Mouse (Mus musculus) left cerebral cortex, adult 9 months (tissue): ENCODE results near the gene Sertad1.

Experiments
- DNase-seq, 2 experiments: peaks; one replicate each; pipeline ENCODE4 v3.0.0; 2022; ENCODE audit warnings: low spot score in 2 of 2

The Sertad1 gene

DNA sequence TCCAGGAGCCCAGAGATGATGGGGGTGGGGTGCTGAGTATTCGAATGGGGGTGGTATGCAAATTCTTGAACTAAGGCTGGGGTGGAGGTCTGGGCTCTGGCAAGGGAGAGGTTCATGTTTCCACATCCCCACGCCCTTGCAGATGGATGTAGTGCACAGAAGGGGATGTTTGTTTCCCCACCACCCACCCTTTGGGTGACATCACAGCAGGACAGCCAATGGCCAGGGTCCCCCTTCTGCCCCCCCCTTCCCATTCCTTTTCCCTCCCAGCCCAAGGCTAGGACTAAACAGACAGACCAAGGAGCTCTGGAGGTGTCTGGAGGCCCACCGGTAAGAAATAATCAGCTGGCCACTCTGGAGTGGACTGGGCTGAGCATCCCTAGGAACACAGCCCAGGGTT lies 12.3 kb downstream of the Sertad1 start, which contains the start of gene Prx:
TSS of gene Prx (plus strand) at position 289 of the 400 bp plus-strand sequence.
- no peak for DNase-seq

DNA sequence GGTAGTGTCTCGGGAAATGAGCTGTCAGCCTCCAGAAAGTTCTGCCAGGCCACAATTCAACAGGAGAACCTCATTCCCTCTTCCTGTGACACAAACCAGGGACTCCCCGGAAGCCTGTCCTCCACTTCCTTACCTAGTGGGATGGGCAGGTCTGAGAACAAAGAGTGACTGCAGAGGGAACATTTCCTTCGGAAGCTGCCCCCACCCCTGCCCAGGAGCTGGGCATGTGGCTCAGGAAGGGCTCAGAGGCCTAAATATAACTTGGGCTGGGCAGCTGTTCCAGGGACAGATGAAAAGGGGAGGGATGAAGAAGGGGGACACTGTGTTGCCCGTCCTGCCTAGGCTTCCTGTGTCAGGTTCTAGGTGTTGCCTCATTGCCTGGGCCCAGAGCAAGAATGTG lies 14.9 kb downstream of the Sertad1 start:
- no peak for DNase-seq

DNA sequence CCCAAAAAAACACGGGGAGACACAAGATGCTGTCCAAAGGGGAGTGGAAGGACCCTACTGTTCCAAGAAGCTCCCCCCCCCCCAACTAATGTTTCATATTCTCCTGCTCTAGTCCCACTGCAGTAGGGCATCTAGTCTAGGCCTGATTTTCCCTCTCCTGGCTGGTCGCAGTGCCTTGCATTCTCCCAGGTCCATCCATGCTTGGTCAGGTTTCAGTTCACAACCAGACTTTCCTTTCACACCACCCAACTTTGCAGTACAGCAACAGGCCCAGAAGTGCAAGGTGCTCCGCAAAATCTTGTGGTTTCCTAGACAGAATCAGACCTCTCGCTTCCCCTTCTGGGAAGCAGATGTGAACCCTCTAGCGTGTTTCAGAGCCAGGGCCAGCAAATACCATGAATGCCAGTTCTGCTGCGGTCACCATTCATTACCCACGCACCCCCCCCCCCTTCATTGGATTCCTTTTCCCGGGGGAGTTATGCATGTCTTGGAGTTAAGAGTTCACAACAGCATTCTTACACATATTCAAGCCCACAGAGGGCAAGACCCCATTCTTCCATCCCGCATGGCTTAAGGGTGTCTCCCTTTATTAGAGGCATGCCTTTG lies 20.2 kb downstream of the Sertad1 start:
- DNase-seq, result no peak

DNA sequence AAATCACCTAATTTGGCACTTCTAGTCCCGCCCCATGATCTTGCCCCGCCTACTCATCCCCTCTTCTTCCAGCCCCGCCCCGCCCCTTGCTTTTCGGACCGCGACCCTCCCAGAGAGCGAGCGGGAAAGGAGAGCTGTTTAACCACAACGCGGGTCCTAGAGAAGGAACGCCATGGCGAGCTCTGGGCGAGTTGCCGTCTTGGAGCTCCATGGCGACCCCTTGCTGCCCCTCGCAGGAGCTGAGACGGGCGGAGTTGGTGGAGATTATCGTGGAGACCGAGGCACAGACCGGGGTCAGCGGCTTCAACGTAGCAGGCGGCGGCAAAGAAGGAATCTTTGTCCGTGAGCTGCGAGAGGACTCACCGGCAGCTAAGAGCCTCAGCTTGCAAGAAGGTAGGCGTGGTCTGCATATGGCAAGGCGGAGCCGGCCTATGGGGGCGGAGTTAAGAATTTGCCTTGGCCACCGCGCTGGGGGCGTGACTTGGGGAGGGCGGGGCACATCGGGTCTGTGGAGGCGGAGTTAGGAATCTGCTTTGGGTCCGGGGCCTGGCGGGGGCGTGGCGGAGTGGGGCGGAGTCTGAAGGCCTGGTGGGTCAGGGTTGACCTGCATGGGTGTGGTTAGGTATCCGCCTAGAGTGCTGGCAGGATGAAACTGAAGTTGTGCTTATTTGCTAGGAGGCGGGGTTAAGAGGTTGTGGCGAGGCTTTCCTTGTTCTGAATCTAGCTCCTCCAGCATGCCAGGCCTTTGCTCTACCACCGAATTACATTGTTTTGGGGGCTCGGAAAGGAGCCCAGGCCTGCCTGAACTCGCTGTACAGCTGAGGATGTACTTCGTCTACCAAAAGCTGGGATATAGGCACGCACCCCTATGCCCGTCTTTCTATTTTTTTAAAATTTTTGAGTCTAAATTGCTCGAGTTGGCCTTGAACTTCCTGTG lies 21.3 kb downstream of the Sertad1 start:
- peak; percentile 79 to 94 for DNase-seq

DNA sequence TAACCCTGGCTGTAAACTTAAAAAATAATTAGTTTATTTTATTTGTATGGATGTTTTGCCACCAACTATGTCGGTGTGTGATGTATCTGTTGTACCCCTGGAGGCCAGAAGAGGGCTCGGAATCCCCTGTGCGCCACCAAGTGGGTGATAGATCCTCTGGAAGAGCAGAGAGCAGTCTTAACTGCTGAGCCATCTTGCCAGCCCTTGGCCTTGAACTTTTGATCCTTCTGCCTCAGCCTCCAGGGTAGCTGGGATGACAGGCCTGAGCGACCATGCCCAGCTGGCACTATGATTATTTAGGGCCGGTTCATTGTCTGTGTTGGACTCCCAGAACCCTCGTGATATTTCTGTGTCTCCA lies 21.9 kb downstream of the Sertad1 start:
- peak in 1 of 2 experiments; percentile 56 for DNase-seq

DNA sequence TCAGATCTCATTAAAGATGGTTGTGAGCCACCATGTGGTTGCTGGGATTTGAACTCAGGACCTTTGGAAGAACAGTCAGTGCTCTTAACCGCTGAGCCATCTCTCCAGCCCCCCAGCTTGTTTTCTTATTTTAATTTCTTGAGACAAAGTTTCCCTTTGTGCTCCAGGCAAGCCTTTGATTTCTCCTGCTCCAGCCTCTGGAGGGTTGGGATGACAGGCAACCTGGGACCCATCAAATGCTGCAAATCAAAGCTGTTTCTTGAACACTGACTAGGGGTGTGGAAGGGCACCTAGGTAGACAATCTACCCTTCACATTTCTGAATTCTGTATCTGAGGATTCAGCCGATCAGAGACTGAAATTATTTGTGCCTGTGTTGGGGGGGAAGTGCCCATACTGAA lies 24.1 kb downstream of the Sertad1 start:
- DNase-seq, result no peak

DNA sequence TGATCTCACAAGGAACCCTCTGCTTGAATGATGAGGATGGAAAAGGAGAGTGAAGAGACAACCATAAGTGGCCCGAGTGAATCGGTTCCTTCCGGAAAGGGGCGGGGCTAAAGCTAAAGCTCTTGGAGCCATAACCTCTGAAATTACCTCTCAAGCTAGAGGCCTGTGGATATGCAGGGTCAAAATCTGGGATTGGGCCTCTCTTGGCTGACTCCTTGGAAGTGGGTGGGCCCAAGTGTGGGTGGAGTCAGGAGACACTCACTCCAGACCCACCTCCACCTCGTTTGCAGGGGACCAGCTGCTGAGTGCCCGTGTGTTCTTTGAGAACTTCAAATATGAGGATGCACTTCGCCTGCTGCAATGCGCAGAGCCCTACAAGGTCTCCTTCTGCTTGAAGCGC lies 28.3 kb downstream of the Sertad1 start:
- no peak for DNase-seq

DNA sequence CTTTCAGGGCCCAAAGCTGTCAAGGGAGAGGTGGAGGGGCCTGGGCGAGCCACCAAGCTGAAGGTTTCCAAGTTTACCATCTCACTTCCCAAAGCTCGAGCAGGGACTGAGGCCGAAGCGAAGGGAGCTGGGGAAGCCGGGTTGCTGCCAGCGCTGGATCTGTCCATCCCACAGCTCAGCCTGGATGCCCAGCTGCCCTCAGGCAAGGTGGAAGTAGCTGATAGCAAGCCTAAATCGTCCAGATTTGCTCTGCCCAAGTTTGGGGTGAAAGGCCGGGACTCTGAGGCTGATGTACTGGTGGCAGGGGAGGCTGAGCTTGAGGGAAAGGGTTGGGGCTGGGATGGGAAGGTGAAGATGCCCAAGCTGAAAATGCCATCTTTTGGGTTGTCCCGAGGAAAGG lies 31.6 kb downstream of the Sertad1 start:
- no peak for DNase-seq

DNA sequence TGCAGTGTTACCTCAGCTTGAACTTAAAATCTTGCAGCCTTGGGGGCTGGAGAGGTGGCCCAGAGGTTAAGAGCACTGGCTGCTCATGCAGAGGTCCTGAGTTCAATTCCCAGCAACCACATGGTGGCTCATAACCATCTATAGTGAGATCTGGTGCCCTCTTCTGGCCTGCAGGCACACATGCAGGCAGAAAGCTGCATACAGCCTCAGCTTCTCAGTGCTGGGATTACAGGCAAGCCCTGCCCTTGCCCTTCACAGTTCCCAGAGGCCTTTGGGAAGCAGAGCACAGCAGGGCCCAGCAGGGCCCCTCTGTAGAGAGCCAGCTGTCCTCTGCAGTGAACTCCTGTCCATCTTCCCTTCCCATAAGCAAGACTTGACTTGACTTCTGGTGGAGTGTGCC lies 33.4 kb downstream of the Sertad1 start:
- DNase-seq, result no peak

DNA sequence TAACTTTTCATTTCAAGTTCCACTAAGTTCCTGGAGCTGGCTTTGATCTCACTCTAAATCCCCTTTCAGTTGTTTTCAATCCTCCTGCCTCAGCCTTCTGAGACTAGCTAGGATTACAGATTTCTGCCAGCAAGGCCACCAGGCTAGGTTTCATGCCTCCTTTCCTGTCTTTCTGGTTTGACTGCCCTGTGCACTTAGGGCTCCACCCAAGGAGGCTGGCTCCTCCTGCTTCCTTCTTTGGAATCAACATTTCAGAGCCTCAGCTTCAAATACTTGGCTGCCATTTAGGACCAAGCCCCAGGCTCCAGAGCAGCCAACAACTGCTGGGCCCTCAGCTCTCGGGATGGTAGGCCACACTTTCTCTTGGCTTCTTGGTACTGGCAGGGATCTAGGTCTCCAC lies 33.9 kb downstream of the Sertad1 start:
- no peak for DNase-seq

DNA sequence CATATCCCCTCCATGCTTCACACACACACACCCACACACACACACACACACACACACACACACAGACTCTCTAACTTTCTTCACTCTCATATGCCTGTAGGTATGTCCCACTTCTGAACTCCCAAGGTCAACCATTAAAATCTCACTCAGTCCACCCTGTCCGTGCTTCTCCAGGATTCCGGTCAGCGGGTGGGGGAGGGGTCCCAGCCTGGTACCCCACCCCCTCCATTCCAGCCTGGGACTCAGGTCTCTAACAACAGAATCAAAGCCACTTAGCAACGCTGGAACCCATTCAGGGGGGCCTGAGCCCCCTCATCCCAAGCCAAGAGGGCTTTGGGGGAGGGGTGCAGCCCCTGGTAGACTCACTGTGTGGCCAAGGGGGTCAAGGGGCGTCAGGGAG lies 36.3 kb downstream of the Sertad1 start, which contains the start of gene Hipk4:
TSS of gene Hipk4 (plus strand) at position 301 of the 400 bp plus-strand sequence.
- DNase-seq, result no peak

DNA sequence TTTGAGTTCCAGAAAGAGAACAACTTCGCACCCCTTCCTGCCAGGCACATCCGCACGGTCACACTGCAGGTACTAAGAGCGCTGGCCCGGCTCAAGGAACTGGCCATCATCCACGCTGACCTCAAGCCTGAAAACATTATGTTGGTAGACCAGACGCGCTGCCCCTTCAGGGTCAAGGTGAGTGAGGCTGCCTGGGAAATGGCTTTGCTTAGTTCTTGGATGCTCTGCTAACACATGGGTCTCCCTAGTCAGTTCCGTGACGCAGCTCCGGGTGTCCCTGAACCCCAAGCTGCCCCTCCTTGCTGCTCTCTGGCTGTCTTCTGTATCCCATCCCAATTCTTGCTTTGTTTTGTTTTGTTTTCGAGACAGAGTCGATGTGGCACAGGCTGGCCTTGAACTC lies 37.1 kb downstream of the Sertad1 start:
- no peak for DNase-seq

DNA sequence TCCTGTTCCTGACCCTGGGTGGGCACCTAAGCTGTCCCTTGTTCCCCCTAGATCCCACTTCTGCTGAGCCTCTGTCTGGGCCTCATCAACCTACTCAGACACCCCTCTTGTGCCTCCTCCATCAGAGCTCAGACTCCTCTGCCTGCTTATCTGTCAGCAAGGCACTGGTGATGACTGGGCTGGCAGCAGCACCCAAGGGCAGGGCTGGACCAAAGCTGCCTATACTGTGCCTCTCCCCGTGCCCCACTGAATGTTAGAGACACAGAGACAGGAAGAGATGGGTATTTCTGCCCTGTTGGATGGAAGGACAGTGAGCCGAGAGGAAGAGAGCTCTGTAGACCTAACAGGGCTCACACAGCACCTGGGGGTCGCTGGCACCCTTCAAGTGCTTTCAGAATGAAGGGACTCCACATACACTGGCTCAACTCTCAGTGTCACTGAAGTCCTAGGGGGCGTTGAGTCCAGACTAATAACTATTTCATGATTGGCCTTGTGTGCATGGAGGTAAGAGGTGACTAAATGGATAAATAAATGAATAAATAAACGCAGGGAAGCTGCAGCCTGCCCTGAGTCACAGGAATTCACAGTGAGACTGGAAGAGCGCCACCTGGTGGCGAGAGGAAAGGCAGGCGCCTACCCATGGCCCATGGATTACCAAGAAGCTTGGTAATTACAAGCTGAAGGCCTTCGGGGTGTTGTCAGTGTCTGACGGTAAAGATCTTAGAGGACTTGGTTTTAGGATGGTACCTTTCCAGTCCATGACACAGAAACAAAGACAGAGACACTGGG lies 39.5 kb downstream of the Sertad1 start:
- peak in 1 of 2 experiments; percentile 75 for DNase-seq

DNA sequence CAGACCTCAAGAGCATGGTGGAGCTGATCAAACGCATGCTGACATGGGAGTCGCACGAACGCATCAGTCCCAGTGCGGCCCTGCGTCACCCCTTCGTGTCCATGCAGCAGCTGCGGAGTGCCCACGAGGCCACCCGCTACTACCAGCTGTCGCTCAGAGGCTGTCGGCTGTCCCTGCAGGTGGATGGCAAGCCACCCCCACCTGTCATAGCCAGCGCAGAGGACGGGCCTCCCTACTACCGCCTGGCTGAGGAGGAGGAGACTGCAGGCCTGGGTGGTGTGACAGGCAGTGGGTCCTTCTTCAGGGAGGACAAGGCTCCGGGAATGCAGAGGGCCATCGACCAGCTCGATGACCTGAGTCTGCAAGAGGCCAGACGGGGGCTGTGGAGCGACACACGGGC lies 42.4 kb downstream of the Sertad1 start:
- DNase-seq, result no peak

DNA sequence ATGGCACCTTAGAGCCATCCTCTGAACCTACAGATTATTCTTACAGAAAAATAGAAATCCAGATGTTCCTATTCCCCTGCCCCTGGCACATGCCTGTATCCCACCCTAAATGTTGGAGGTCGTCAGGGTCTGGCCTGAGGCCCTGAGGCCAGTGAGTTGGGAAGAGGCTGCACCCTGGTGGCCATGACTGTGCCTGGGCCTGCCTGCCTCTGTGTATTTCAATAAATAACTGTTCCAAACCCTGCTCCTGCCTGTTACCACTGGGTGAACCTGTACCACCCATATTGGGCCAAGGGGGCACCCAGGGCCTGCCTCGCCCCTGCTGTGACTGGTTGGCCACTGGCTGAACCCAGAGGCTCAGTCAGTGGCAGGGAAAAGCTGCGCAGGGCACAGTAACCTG lies 44.2 kb downstream of the Sertad1 start:
- no peak for DNase-seq

DNA sequence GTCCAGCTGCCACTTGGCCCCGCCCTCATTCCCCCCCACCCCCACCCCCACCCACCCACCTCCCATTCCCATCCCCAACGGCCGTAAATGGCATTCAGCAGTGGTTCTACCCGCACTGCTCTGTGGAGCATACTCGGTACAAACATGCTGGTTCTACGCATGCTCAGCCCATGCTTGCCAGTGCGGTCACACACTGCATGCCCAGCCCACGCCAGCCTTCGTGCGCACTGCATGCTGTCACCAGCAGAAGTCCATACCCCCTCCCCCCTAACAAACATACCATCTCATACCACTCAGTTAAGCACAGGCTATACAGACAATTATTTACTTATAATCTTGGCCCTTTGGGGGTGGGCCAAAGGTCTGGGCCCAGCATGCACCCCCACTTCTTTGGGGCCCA lies 45.0 kb downstream of the Sertad1 start:
- no peak for DNase-seq

DNA sequence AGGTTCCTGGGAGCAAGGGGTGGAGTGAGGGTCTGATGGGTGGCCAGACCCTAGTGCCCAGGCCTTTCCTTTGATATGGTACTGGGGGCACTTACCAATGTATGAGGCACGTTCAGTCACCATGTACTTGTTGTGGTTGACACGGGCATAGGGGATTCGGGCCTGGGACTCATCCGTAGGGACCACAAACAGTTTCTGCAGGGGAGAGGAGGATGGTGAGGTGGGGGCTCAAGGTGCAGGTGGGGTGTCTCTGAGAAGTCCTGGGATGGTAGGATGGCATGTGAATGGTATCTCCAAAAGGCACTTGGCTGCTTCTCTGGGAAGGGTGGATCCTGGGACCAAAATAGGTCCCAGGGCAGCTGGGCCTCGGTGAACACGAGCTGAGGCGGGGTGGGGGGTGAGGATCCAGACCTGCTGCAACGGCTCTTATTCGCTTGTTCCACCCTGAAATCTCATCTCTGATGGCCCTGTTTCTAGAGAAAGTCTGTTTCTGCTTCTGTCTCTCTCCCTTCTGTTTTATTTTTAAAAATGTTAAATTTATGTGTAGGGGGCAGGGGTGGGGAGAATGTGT lies 45.9 kb downstream of the Sertad1 start:
- no peak for DNase-seq

DNA sequence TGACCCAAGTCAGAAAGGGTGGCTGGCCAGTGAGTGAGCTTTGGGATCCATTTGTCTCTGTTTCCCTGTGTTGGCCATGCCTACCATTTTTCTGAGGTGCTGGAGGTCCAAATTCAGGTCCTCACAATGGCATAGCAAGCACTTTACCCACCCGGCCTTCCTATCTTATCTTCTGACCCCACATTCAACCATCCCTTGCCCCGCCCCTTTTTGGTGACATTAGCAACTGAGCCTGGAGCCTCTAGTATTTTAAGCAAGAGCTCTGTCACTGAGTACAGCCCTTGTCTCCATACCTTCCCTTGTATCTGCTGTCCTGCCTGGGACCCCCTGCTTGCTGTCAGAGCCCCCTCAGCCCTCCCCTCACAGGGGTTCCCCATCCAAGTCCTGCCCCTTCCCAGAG lies 48.7 kb downstream of the Sertad1 start:
- no peak for DNase-seq

DNA sequence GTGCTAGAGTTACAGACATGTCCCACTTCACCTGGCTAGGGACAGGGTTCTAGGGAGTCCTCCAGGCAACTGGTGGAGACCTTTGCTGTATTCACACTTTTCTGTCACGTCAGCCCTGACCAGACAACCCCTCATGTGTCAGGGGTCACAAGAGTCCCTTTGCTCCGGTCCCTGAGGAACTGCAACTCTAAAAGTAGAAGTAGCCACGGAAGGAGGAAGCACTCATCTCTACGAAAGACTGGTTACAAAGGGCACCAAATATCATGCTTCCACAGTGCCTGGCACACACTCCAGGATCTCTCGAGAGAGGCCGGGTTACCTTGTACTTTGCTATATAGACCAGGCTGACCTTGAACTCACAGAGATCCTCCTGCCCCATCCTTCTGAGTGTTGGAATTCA lies 49.9 kb downstream of the Sertad1 start:
- DNase-seq, result no peak

DNA sequence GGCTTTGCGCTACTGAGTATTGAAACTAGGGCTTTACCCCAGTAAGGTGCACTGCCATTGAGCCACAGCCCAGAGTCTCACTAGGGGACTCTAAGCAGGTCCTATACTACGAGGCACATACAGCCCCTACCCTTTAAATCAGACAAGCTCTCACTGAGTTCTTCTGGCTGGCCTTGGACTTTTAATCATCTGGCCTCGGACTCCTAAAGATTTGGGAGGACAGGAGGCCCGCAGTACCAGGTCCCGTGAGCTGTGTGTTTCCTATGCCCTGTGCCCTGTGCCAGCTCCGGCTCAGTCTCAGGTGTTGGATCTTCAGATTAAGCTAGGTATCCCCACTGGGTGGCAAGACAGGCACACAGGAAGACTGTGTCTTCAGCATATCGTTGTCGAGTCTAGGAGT lies 51.3 kb downstream of the Sertad1 start:
- DNase-seq, result no peak

DNA sequence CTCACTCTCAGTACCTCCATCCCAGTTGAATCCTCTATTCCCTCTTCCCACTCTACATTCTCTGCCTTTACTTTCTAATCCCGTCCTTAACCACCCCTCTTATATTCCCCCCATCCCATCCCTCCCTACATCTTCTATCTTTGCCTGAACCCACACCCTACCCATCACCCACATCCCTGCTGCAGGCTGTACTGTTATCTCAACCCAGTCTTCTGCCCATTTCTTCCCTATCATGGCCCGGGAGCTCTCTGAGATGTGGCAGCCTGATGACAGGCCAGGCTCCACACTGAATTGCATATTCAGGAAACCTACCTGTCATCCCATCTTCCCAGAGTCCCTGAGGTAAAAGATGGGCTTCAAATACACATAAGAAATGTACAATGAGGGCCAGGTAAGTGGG lies 52.1 kb downstream of the Sertad1 start:
- DNase-seq, result no peak
